Mouse (Mus musculus): ENCODE measurements around the gene Fam172a. TPM values are rescaled to one million over a fixed set of nuclear protein-coding genes. Genes with fewer than 3 reads are reported as not detected.

Gene Fam172a
- total RNA-seq, 1 experiment from 2014 or later, result 29.0 TPM

DNA sequence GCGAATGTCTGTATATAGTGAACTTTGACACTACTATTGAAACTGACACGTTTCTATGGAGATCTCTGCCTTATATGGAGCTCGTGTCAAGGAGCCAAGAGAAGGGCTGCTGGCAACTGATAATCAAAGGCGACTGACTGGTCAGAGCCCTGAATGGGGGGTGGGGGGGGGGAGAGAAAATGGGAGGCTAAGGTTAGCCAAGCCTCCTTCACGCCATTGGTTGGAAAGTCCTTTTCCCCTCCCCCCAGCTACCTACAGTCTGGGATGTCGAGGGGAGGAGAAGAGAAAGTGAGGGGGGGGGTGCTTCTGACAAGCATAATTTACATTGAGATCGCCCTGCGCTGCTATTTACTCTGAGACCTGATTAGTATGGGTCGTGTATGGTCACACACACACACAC, 498.6 kb downstream of the Fam172a start:
- DNase-seq, result peak; percentile 63

DNA sequence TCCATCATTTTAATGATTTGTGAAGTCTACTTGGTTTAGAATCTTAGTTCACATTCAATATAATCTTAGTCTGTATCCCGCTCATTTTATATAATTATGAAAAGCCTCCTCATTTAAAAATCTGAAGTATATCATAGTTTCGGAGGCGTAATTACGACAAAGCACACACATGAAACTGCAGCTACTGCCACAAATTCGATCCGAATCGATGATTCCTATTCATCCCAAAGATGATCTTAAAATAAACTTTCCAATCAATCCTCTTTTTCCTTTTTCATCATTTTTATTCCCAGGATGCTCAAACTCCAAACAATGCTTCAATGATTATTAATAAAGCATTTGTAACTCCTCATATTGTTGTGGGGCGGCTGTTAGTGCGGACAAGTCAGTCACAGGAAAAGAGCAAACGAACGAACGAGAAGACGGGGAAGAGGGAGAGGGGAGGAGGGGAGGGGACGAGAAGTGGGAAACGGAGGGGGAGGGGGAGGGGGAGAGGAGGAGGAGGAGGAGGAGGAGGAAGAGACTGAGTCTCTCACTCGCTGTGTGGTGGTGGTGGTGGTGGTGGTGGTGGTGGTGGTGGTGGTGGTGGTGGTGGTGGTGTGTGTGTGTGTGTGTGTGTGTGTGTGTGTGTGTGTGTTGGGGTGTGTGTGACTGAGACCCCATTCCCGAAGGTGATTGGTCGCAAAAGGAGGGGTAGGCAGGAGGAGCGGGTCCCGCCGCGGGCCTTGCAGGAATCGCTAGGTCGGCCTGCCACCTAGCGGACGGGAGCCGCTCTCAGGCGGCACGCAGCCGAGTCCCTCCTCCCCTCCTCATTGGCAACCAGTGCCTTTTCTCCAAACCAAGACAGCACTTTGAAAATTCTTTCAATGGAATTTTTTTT, 499.4 kb downstream of the Fam172a start:
- peak; percentile 93 for DNase-seq

DNA sequence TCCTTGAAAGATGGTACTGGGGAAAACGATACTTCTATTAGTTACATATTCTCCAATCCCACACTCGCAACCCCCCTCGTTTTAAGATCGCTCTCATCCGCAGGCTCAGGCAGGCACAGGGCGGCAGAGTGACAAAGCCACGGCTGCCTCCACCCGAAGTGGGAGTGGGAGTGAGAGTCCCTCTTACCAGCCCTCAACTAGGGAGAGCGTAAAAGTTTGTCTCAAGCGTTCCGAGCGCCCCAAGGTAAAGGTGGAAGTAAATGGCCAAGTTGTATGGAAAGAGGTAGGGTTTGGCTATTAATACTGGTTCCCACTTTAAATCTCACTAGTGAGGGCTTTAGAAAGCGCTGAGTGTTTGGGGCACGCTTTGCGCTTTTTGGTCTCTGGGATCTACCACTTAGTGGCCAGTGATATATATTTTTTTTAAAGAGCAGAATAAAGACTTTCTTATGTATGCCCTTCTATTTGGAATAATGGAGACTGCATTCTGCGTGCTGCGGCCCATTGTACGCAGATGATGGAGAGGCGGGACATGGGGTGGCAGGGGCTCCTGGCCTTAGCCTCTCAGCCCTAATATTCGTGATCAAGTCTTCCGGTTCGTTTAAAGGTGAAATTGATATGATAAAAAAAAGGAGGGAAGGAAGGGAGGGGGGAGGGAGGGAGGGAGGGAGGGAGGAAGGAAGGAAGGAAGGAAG, 500.2 kb downstream of the Fam172a start:
- DNase-seq, result no peak

DNA sequence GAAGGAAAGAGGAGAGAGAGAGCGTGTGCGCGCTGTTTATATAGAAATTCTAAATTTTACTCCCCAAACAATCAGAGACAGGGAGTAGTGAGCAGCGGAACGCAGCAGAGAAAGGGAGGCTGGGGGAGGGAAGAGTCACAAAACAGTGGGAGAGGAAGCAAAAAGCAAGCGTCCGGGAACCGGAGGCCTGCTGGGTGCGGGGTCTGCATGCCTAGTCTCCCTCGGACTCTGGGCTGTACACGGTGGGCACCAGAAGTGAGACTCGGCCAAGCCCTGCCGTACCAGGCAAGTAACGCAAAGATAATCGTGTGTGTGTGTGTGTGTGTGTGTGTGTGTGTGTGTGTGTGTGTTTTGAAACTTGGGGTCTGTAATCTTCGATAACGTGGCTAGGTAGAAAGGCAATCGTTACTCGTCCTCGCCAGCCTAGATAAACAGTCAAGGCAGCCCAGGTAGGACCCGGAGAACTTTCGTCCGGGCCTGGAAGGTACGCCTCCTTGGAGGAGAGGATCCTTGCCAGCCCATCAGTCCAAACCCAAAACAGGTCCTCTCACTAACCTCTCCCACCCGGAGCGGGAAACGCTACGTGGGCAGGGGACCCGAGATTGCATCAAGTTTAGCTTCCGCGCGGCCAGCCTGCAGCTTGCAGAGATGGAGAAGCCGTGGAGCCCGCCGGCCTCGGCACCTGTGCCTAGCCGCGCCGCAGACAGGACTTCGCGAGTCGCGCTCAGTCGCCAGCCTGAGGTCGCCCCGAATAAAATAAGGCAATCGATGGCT, 500.9 kb downstream of the Fam172a start:
- DNase-seq, result peak; percentile 61

DNA sequence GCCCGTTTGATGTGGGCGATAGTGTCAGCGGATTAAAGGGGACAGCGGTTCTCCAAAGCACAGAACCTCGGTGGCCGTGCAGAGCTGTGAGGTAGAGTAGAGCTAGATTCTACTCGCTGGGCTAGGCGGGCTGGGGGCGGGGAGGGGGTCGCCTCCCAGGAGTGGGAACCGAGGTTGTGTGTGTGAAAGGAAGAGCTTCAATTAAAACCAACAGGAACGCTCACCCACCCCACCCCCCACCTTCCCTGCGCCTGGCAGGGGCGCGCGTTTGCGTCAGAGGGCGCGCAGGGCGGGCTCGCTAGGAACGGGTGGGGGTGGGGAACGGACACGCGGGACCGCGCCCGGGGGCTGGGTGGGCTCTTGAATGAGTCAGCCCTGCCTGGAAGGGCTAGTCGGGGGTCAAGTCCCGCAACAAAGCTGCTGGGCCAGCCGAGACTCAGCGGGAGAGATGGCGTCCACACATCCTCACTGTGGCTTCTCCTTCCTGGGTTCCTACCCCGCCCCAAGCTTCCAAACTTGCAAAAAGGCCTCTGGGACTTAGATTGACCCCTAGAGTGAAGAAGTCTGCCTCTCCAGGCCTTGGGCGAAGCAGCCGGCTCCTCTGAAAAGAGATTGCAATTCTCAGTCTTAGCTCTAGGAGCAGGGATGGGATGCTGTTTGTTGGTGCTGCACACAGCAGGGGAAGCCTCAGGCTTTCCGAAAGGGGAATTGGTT, 501.7 kb downstream of the Fam172a start:
- DNase-seq, result peak; percentile 82

DNA sequence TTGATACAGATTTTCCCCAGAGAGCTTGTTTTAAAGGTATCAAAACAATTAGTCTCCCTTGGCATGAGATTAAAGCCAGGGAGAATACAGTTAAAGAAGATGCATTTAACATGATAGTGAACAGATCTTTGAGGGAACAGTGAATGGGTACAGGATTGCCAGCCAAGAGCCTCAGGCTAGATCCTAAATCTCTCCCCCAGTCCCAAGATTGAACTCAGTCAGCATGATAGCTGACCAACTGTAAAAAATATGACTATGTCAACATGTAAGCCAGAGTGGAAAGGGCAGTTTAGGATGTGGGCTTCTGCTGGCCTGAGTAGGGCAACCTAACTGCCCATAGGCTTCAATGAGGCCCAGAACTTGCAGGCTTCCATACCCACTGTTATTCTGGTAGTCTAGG, 503.6 kb downstream of the Fam172a start:
- DNase-seq, result no peak

DNA sequence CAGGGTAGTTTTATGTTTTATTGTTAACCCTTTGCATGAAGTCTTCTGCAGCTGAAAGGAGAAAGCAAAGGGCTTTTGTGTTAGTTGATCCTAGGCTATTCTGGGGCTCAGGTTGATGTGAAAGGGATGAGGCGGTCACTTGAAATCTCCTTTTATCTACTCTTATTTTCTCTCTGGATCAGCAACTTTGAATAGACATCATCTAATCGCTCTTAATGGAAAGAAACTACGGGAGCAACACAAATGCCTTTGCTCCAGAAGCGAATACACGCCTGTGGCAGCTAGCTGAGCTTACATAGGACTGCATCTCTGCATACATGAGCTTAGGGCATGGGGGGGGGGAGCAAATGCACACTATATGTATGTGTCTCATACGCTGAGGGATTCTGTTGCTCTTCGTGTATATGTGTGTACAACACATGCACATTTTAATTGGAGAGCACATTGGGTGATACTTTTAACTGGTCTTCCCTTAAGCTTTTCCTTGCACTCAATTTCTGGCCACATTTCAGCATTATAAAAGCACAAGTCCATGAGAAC, 505.1 kb downstream of the Fam172a start:
- no peak for DNase-seq

DNA sequence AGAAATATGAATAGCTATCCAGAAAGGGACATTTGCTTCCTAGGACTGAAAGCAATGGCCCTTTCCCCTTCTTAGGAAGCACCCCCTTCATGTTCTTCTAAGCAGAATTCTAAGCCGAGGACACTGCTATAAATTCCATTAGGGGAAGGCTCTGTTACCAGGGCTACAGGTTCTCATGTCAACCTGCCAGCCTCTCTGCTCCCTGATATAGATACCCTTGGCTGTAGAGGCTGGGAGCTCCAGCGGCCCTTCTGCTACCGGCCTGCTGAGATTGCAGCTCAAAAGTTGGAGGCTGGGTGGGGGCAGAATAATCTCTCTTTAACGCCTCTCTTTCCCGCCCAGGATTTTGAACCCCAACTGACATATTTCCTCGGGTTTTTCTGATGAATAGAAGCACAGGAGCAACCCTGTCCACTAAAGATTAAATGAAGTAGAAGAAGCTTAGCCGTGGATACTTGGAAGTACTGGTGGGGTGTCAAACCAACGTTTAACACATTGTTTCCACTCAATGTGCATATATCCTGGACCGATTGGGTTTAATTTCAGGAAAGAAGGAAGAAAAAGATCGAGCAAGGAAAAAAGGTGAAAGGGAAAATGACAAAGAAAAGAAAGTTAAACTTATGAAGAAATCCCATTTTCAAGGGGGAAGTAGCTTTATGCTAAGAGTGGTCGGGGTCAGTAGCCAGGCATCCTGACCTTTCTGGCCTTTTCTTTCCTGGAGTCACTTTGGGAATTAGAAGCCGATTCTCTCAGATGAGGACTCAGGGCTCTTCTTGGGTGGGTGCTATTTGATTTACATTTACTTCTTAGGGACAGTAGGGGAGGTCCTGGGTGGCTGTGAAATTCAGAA, 506.2 kb downstream of the Fam172a start:
- DNase-seq, result peak; percentile 41

DNA sequence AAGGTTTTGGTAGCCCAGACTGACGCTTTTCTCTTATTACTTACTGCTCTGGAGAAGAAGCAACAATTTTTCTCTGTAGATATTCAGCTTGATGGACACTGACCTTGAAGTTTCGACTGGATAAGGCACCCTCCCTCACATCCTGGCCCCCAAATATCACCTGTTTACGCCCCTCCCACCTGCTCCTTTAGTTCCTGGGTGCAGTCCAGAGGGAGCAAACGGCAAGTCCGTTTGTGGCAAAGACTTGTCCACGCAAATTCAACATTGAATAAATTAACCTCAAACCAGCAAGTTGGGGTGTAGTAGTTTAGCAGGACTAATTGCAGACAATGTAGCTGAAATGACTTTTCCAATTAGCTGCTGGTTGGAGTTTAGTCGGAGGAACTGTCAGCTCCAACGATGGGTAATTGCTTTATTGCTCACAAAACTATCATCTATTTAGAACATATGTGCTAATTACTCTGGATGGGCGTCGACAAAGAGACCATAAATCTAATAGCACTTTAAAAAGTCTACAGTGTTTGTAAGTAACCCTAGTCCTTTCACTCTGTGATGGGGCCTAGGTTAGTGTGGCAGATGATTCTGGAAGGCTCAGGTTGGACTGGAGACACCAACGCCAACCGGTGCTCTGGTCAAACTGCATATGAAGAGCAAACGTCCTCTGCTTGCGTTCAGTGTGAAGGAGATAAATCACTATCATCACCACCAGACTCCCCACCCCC, 507.0 kb downstream of the Fam172a start:
- DNase-seq, result no peak

DNA sequence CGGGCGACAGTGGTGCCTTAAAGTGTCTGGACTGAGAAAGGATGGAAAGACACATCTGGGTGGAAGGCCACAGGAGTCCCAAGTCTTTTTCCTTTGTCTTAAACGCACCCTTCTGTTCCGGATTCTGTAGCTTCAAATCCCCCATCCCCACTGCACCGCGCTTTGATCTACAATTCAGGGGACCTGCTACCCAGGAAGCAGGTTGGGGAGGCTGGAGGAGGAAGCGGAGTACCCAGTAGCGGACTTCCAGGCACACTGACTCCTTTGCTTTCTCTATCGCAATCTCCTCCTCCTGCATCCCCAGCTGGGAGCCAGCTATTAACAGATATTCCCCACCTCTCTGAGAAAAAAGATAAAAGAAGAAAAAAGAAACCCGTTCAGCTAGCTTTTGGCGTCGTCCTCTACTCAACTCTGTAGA, 507.8 kb downstream of the Fam172a start:
- DNase-seq, result no peak

DNA sequence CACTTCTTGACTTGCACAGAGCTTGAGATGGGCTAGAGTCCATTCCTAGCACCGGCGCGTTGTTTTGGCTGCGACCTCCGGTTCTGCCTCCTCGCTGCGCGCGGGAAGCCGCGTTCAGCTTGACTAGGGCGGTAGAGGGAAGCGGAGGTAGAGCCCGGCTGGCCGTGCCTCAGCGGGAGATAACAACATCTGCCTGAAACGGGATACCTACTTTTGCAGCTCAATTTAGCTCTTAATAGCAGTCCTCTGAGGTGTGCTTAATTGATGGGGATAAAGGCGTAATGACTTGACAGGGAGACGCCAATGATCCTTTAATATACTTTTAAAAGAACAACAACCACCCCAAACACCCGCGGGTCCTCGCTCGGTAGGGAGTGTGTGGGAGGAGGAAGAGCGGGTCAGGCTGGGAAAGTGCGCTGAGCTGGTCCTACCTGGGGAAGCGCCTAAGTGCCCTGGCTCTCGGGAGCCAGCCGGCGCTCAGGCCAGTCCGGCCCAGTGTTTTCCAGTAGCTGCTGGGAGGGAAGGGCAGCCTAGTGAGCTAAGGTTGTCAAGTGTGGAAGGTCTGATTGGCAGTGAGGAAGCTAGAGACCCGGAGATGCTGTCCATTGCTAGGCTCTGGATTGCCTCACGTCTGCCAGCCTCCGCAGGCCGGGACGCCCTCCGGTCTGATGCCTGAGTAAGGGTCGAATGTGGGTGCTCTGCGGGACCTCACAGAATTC, 508.4 kb downstream of the Fam172a start:
- DNase-seq, result peak; percentile 62

DNA sequence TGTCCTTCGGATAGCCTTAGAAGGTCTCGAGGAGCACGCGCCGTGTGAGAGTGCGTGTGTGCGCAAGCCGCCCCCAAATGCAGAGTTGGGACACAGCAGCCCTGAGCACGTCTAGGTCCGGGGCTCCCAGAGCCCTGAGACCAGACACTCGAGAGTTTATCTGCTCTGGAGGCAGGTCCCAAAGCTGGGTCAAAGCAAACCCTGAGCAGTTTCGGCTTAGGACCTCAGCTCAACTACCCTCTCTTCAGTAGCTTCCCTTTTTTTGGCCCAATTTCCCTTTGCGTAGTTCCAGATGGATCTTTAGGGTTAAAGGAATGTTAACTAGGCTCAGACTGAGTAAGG, 508.9 kb downstream of the Fam172a start:
- no peak for DNase-seq

DNA sequence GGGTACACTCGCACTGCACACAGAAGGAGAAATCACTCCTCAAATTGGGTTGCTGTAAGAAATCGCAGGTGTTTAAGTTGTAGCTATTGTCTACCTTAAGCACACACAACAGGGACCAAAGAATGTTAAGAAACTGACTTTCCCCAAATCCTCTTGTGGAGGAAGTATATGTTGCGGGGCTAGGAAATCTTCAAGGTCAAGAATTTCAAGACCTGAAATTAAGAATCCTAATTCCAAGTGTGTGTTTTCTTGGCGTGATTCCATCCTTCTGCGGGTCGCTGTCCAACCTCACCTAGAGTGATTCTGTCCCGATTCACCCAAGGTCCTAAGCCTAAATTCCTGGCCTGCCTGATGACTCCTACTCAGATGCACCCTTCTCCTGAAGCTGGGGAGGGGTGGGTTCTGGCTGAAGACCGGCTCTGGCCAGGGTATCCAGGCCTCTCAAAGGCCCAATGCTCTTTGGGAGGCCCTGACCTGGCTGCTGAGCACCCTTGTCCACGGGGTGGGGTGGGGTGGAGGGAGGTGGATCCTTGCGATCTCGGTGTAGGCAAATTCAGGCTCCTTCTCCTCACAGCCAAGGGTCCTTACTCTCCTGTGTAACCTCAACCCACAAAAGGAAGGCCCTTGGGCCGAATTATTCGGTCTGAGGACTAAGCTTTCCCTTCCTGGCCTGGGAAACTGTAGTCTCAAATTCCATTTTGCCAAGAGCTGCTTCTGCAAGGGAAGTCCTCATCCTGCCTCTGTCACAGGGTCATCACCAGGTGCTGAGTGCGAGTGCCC, 509.6 kb downstream of the Fam172a start:
- no peak for DNase-seq

DNA sequence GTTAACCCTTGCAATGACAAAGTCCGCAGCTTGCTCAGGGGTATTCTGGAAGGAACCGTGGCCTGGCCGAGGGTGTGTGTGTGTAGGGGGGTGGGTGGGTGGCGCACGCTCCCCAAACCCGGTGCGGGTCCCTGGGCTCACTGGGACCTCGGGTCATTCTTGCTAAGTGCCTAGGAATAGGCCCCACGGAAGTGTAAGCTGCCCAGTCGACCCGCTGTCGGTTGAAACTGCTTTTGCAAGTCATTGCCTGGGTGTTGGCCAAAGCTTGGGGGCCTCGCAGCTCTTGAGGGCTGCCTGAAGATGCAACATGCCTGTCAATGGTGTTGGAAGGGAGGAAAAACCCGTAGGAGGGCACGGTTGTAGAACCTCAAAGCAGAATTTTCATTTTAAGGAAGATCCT, 510.3 kb downstream of the Fam172a start:
- DNase-seq, result no peak

DNA sequence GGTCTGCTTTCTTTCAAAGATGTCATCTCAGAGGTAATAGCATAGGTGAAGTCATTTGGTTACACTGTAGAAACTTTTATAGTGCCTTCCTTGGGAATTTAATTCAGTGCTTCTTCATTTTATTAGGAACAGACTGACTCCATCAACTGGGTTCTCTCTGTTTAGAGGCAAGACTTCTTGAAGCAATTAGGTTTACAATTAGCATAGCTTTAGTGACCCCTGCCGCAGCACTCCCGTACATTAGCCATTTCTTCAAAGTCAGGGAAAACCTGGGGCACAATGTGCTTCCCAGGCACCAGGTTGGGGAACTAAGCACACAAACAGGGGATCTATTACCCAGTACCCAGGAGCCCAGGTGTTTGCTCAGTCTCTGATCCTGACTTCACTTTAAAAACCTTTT, 511.3 kb downstream of the Fam172a start:
- DNase-seq, result no peak

DNA sequence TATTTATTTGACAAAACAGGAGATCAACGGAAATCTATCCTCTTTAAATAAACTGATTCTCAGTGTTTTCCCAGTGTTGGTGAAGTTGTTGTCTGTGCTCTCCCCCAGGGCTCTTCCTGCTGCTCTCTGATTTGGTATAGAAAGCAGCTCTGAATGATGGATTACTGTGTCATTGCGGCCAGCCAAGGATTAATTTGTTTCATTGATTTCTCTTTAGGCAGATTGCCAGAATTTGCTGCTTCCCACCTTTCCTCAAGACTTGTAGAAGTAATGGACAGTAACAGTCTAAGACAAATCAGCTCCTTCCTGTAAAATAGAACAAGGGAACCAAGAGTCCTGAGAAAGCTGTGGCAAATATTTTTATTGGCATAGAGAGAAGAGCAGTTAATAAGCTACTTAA, 513.4 kb downstream of the Fam172a start:
- DNase-seq, result no peak

Data from adrenal gland, postnatal 25 days (tissue).